Mouse (Mus musculus) midbrain, embryonic 11.5 days (tissue): ENCODE results near the gene Cox15. TPM values are rescaled to one million over a fixed set of nuclear protein-coding genes. Genes with fewer than 3 reads are reported as not detected.

Experiments
- ATAC-seq: fragments of 200-750 bp; cut with Nextera tagmentation; 2 replicates; pipeline ENCODE4 v1.8.0; 2017; ENCODE audit warnings: moderate TSS enrichment, moderate library complexity; ENCODE audit not compliant: low FRiP score
- DNase-seq: peaks from one replicate; pipeline ENCODE4 v3.0.0; 2015; ENCODE audit warnings: low spot score; ENCODE audit errors: missing footprints
- H3K27ac ChIP-seq: fragments of 300-500 bp; sonication (generic); 2 replicates; pipeline ENCODE4 v1.5.1; 2014; ENCODE audit warnings: low read depth, low read length
- H3K27me3 ChIP-seq: fragments of 300-500 bp; sonication (generic); 2 replicates; pipeline ENCODE4 v1.6.1; 2014; ENCODE audit warnings: mild to moderate bottlenecking, low read length, moderate library complexity, mixed read lengths; ENCODE audit not compliant: control insufficient read depth, insufficient read depth
- H3K36me3 ChIP-seq: fragments of 300-500 bp; sonication (generic); 2 replicates; pipeline ENCODE4 v1.6.1; 2014; ENCODE audit warnings: mild to moderate bottlenecking, low read length, moderate library complexity, mixed read lengths; ENCODE audit not compliant: control insufficient read depth, insufficient read depth
- H3K4me1 ChIP-seq: fragments of 300-500 bp; sonication (generic); 2 replicates; pipeline ENCODE4 v1.6.1; 2014; ENCODE audit warnings: low read length; ENCODE audit not compliant: control insufficient read depth, insufficient read depth
- H3K4me2 ChIP-seq: fragments of 300-500 bp; sonication (generic); 2 replicates; pipeline ENCODE4 v1.6.1; 2014; ENCODE audit warnings: mild to moderate bottlenecking, moderate library complexity
- H3K4me3 ChIP-seq: fragments of 300-500 bp; sonication (generic); 2 replicates; pipeline ENCODE4 v1.5.1; 2014; ENCODE audit warnings: low read depth, low read length
- H3K9ac ChIP-seq: fragments of 300-500 bp; sonication (generic); 2 replicates; pipeline ENCODE4 v1.6.1; 2014; ENCODE audit warnings: low read length
- H3K9me3 ChIP-seq: fragments of 300-500 bp; sonication (generic); 2 replicates; pipeline ENCODE4 v1.6.1; 2016; ENCODE audit warnings: low read length; ENCODE audit not compliant: control insufficient read depth
- WGBS: fragments of 180-500 bp; shearing (Covaris S2); extraction: QIAGEN DNeasy Blood & Tissue Kit; methylation state at CpG from one replicate; pipeline ENCODE4 v1.1.7; 2014; 5-methylcytosine and 5-hydroxymethylcytosine counted together
- polyA plus RNA-seq: library from polyadenylated mRNA; unstranded; fragments of >200 nt; fragmentation: Nextera tagmentation; extraction: Ambion mirVana; gene quantifications from 2 replicates; pipeline ENCODE4 v1.2.1, GENCODE M21; 2014

The Cox15 gene
- polyA plus RNA-seq, 1 experiment from 2014 or later, result 9.3 TPM

GRCm38 (mm10) chr19:43704211-43704610 lies 48.6 kb downstream of the Cox15 start:
- H3K9ac ChIP-seq, result no peak overlapping the region
- DNase-seq, result no peak
- WGBS, result 94% methylated on average over 11 of the region's 11 CpGs
- H3K4me1 ChIP-seq, result no peaks in the 10 kb centered on the region
- no peak for ATAC-seq
- H3K4me2 ChIP-seq, result no peak overlapping the region
- no peaks in the 10 kb centered on the region for H3K27me3 ChIP-seq
- H3K36me3 ChIP-seq, result peaks cover 7% of the 10 kb centered on the region; the same call in 1 of the 2 replicates
- no peaks in the 10 kb centered on the region; the same call in 1 of the 2 replicates for H3K9me3 ChIP-seq
- no peak overlapping the region for H3K4me3 ChIP-seq
- no peak overlapping the region for H3K27ac ChIP-seq

- no peak for ATAC-seq
- no peak overlapping the region for H3K4me3 ChIP-seq
- no peak overlapping the region for H3K9ac ChIP-seq
- peaks cover 7% of the 10 kb centered on the region; the same call in 1 of the 2 replicates for H3K36me3 ChIP-seq
- no peaks in the 10 kb centered on the region for H3K27me3 ChIP-seq
- H3K27ac ChIP-seq, result no peak overlapping the region
- H3K9me3 ChIP-seq, result no peaks in the 10 kb centered on the region; the same call in 1 of the 2 replicates
- 84% methylated on average over 6 of the region's 6 CpGs for WGBS
- H3K4me1 ChIP-seq, result no peaks in the 10 kb centered on the region
- no peak for DNase-seq
- no peak overlapping the region for H3K4me2 ChIP-seq
Observed at GRCm38 (mm10) chr19:43699763-43700155, 53.0 kb downstream of the Cox15 start.

DNA sequence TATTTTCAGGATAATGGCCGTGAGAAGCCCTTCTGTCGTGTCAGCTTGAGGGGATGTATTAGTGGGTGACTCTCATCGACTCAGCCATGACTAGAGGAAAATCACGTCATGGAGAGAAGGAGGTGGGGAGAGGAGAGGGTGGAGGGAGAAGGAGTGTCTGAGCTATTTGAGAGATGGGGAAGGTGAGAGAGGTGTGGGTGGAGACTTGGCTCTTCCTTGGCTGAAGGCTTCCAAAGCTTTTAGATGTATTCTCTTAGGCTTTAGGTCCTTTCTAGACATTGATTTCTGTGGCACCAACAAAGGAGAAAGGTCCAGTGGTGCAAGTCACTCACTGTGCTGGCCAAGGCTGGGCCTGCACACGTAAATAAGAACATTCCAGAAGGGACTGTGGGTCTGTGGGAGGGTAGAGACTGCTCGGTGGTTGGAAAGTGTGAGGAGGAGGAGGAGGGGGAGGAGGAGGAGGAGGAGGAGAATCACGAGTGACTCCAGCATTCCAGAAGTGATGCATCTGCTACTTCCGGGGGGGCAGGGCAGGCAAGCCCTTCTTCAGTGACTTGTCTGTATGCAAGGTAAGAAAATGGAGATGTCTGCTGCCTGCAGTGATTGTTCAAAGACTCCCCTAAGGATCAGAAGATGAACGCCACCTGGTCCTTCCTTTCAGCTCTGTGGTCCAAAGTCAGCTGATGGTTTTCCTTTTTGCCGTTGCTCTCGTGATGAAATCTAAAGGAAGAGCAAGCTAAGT lies 53.6 kb downstream of the Cox15 start:
- Histone ChIP-seq H3K9ac (no peak overlapping the region), H3K36me3 (peaks cover 3% of the 10 kb centered on the region; the same call in 1 of the 2 replicates), H3K27ac (no peak overlapping the region), H3K4me1 (no peaks in the 10 kb centered on the region), H3K4me2 (no peak overlapping the region), H3K4me3 (no peak overlapping the region), H3K9me3 (no peaks in the 10 kb centered on the region; the same call in 1 of the 2 replicates), H3K27me3 (no peaks in the 10 kb centered on the region)
- ATAC-seq, result no peak
- 83% methylated on average over 11 of the region's 11 CpGs for WGBS
- no peak for DNase-seq

DNA sequence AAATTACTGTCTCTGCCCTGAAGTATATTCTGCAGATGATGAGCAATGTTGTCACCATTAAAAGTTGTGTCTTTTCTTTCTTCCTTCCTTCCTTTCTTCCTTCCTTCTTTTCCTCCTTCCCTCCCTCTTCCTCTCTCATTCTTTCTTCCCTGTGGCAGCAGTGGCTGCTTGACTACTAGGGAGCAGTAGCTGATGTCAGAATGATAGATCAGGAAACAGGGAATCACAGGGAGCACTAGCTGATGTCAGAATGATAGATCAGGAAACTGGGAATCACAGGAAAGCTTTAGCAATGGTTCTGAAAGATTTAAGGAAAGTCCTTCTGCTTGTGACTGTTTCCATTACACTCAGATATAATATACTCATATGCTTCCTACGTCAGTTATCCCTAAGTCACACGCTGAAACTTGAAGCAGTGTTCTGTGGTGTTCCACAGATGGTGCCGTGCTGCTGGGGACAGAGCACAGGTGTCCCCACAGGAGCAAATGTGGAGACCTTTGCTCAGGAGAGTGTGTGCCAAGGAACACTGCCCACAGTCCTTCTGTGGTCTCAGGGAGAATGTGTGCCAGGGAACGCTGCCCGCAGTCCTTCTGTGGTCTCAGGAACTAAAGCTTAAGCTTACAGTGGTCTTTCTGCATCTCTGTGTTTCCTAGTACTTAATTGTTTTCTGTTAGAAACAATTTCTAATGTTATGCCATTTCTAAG lies 55.0 kb downstream of the Cox15 start:
- no peak for ATAC-seq
- Histone ChIP-seq H3K27me3 (no peaks in the 10 kb centered on the region), H3K9ac (no peak overlapping the region), H3K36me3 (0 out of 2 replicates have a peak, but pooled peaks cover 2% of the 10 kb centered on the region), H3K4me2 (no peak overlapping the region), H3K4me1 (0 out of 2 replicates have a peak, but pooled peaks cover under 1% of the 10 kb centered on the region), H3K4me3 (no peak overlapping the region), H3K9me3 (no peaks in the 10 kb centered on the region; the same call in 1 of the 2 replicates), H3K27ac (no peak overlapping the region)
- 92% methylated on average over 5 of the region's 5 CpGs for WGBS
- no peak for DNase-seq

DNA sequence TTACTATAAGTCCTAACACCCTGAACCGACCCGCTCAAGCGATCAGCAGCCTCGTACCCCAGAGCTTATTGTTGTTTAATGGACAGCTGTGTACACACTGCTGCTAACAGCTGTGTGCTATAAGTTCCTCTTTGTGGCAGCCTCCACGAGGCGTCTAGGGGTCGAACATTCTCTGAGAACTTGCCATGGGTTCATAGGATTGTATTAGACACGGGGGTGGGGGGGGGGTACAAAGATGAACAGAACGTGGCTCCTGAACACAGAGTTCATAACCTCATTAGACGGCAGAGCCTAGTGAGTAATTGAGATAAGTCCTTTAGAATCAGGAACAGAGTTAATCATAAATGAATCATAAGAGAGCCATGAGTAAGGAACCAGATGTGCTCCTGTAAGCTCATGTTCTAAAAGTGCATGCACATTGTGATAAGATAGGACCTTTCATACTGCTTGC lies 57.3 kb downstream of the Cox15 start:
- Histone ChIP-seq H3K9ac (no peak overlapping the region), H3K9me3 (no peaks in the 10 kb centered on the region), H3K36me3 (no peaks in the 10 kb centered on the region), H3K4me1 (0 out of 2 replicates have a peak, but pooled peaks cover 2% of the 10 kb centered on the region), H3K4me2 (no peak overlapping the region), H3K27ac (no peak overlapping the region), H3K27me3 (no peaks in the 10 kb centered on the region), H3K4me3 (no peak overlapping the region)
- no peak for DNase-seq
- 57% methylated on average over 10 of the region's 10 CpGs for WGBS
- no peak for ATAC-seq

- H3K4me3 ChIP-seq, result no peak overlapping the region
- H3K4me1 ChIP-seq, result peaks cover 7% of the 10 kb centered on the region
- no peak overlapping the region for H3K4me2 ChIP-seq
- H3K27me3 ChIP-seq, result no peaks in the 10 kb centered on the region
- DNase-seq (no peak), ATAC-seq (no peak)
- H3K9ac ChIP-seq, result no peak overlapping the region
- no peak overlapping the region for H3K27ac ChIP-seq
- no peaks in the 10 kb centered on the region for H3K36me3 ChIP-seq
- H3K9me3 ChIP-seq, result no peaks in the 10 kb centered on the region
- WGBS, result 45% methylated on average over 14 of the region's 14 CpGs
Observed at GRCm38 (mm10) chr19:43692815-43693214, 60.0 kb downstream of the Cox15 start.

- H3K27me3 ChIP-seq, result no peaks in the 10 kb centered on the region
- H3K4me1 ChIP-seq, result peaks cover 7% of the 10 kb centered on the region
- ATAC-seq (peak; percentile 99), DNase-seq (peak; percentile 99)
- H3K4me2 ChIP-seq, result peak within 1 kb of the TSS; percentile 69
- under 1% methylated on average over 60 of the region's 60 CpGs for WGBS
- H3K9ac ChIP-seq, result peak within 1 kb of the TSS; percentile 67
- H3K9me3 ChIP-seq, result no peaks in the 10 kb centered on the region
- H3K4me3 ChIP-seq, result peak within 1 kb of the TSS; percentile 52
- no peaks in the 10 kb centered on the region for H3K36me3 ChIP-seq
- H3K27ac ChIP-seq, result peak within 1 kb of the TSS; percentile 48; the same call in 1 of the 2 replicates
Observed at GRCm38 (mm10) chr19:43689419-43690246, 63.2 kb downstream of the Cox15 start, which contains the start of gene Entpd7. TSS of gene Entpd7 (plus strand) at chr19:43689672.
